Mouse (Mus musculus) forebrain, postnatal 0 days (tissue): ENCODE measurements around the gene Tmem72. TPM values are rescaled to one million over a fixed set of nuclear protein-coding genes. Genes with fewer than 3 reads are reported as not detected.
A peak's percentile ranks its signal among the peaks of the same experiment; 100 is the strongest.

Experiments
- ATAC-seq: fragments of 200-750 bp; cut with Nextera tagmentation; 2 replicates; pipeline ENCODE4 v1.8.0; 2017; ENCODE audit warnings: mild to moderate bottlenecking, moderate library complexity
- DNase-seq: peaks from one replicate; pipeline ENCODE4 v3.0.0-alpha.2; 2015
- H3K27ac ChIP-seq: fragments of 300-500 bp; sonication (generic); 2 replicates; pipeline ENCODE4 v1.5.1; 2014; ENCODE audit warnings: low read depth, mild to moderate bottlenecking, antibody characterized with exemption, low read length, moderate library complexity, mixed read lengths
- H3K27me3 ChIP-seq: fragments of 300-500 bp; sonication (generic); 2 replicates; pipeline ENCODE4 v1.6.1; 2014; ENCODE audit warnings: mild to moderate bottlenecking, low read length, mixed read lengths; ENCODE audit not compliant: insufficient read depth
- H3K36me3 ChIP-seq: fragments of 300-500 bp; sonication (generic); 2 replicates; pipeline ENCODE4 v1.6.1; 2014; ENCODE audit warnings: mild to moderate bottlenecking, moderate library complexity; ENCODE audit not compliant: insufficient read depth
- H3K4me1 ChIP-seq: fragments of 300-500 bp; sonication (generic); 2 replicates; pipeline ENCODE4 v1.6.1; 2014; ENCODE audit warnings: antibody characterized with exemption; ENCODE audit not compliant: insufficient read depth
- H3K4me2 ChIP-seq: fragments of 300-500 bp; sonication (generic); 2 replicates; pipeline ENCODE4 v1.6.1; 2014; ENCODE audit warnings: low read depth, mild to moderate bottlenecking, moderate library complexity
- H3K4me3 ChIP-seq: fragments of 300-500 bp; sonication (generic); 2 replicates; pipeline ENCODE4 v1.5.1; 2014; ENCODE audit warnings: low read depth, low read length, mixed read lengths
- H3K9ac ChIP-seq: fragments of 300-500 bp; sonication (generic); 2 replicates; pipeline ENCODE4 v1.6.1; 2014; ENCODE audit warnings: mild to moderate bottlenecking
- H3K9me3 ChIP-seq: fragments of 300-500 bp; sonication (generic); 2 replicates; pipeline ENCODE4 v1.6.1; 2016; ENCODE audit warnings: low read length
- CTCF ChIP-seq: sonication (generic); IDR thresholded peaks from 2 replicates; pipeline ENCODE4 v1.5.1; 2016; ENCODE audit warnings: antibody characterized with exemption, control low read depth, low read depth
- WGBS: fragments of 180-500 bp; shearing (Covaris S2); extraction: QIAGEN DNeasy Blood & Tissue Kit; methylation state at CpG from one replicate; pipeline ENCODE4 v1.1.7; 2014; 5-methylcytosine and 5-hydroxymethylcytosine counted together
- polyA plus RNA-seq: library from polyadenylated mRNA; unstranded; fragments of >200 nt; fragmentation: Nextera tagmentation; extraction: Ambion mirVana; gene quantifications from 2 replicates; pipeline ENCODE4 v1.2.1, GENCODE M21; 2015
- total RNA-seq: library from RNA; depleted of rRNA; stranded (reverse); fragments of >200 nt; gene quantifications from 2 replicates; pipeline ENCODE4 v1.2.3, GENCODE M21; 2014; rRNA removed

Tmem72 gene
- total RNA-seq: 0.52 and 0.77 TPM in 2 replicates
- 1.3 and 1.9 TPM in 2 replicates for polyA plus RNA-seq

- H3K27me3 ChIP-seq: no peaks in the 10 kb centered on the region
- WGBS: 67% methylated on average over 8 of the region's 8 CpGs
- H3K27ac ChIP-seq: no peak within 1 kb of the TSS
- no peak for TF ChIP-seq CTCF
- no peak for ATAC-seq
- no peak within 1 kb of the TSS for H3K4me3 ChIP-seq
- H3K4me2 ChIP-seq: no peak within 1 kb of the TSS
- no peaks in the 10 kb centered on the region for H3K36me3 ChIP-seq
- H3K9me3 ChIP-seq: no peaks in the 10 kb centered on the region
- no peak for DNase-seq
- no peak within 1 kb of the TSS for H3K9ac ChIP-seq
- no peaks in the 10 kb centered on the region for H3K4me1 ChIP-seq
Measured at GRCm38 (mm10) chr6:116716666-116717065, at the start of gene Tmem72. Tmem72 (minus strand) TSS chr6:116716913.

- WGBS: 96% methylated on average over 4 of the region's 4 CpGs
- Histone ChIP-seq H3K27me3 (no peaks in the 10 kb centered on the region), H3K4me3 (no peak overlapping the region), H3K4me1 (no peaks in the 10 kb centered on the region), H3K9me3 (no peaks in the 10 kb centered on the region), H3K36me3 (no peaks in the 10 kb centered on the region), H3K27ac (no peak overlapping the region), H3K9ac (no peak overlapping the region), H3K4me2 (no peak overlapping the region)
- no peak for TF ChIP-seq CTCF
- DNase-seq: no peak
- ATAC-seq: no peak
Measured at GRCm38 (mm10) chr6:116764524-116764923, 47.8 kb upstream of the Tmem72 start.

- Histone ChIP-seq H3K4me3 (no peak overlapping the region), H3K9me3 (no peaks in the 10 kb centered on the region), H3K4me1 (no peaks in the 10 kb centered on the region), H3K27me3 (no peaks in the 10 kb centered on the region), H3K9ac (no peak overlapping the region), H3K27ac (no peak overlapping the region), H3K4me2 (no peak overlapping the region), H3K36me3 (no peaks in the 10 kb centered on the region)
- TF ChIP-seq CTCF: no peak
- DNase-seq: peak; percentile 10
- ATAC-seq: peak; percentile 34; the same call in 1 of the 2 replicates
- 27% methylated on average over 3 of the region's 3 CpGs for WGBS
Measured at GRCm38 (mm10) chr6:116762333-116762732, 45.6 kb upstream of the Tmem72 start.

GRCm38 (mm10) chr6:116760181-116760580 lies 43.5 kb upstream of the Tmem72 start:
- Histone ChIP-seq H3K27me3 (no peaks in the 10 kb centered on the region), H3K4me2 (no peak overlapping the region), H3K9me3 (no peaks in the 10 kb centered on the region), H3K9ac (no peak overlapping the region), H3K4me1 (no peaks in the 10 kb centered on the region), H3K27ac (no peak overlapping the region), H3K4me3 (no peak overlapping the region), H3K36me3 (no peaks in the 10 kb centered on the region)
- 74% methylated on average over 6 of the region's 6 CpGs for WGBS
- ATAC-seq: no peak
- no peak for TF ChIP-seq CTCF
- DNase-seq: no peak

- Histone ChIP-seq H3K9me3 (no peaks in the 10 kb centered on the region), H3K27ac (no peak overlapping the region), H3K4me2 (no peak overlapping the region), H3K27me3 (no peaks in the 10 kb centered on the region), H3K9ac (no peak overlapping the region), H3K4me3 (no peak overlapping the region), H3K4me1 (no peaks in the 10 kb centered on the region), H3K36me3 (no peaks in the 10 kb centered on the region)
- no peak for TF ChIP-seq CTCF
- no peak for ATAC-seq
- no peak for DNase-seq
- WGBS: 86% methylated on average over 3 of the region's 3 CpGs
Measured at GRCm38 (mm10) chr6:116756364-116756763, 39.7 kb upstream of the Tmem72 start.

GRCm38 (mm10) chr6:116738046-116738445 lies 21.3 kb upstream of the Tmem72 start:
- Histone ChIP-seq H3K27ac (no peak overlapping the region), H3K4me1 (no peaks in the 10 kb centered on the region), H3K36me3 (no peaks in the 10 kb centered on the region), H3K9ac (no peak overlapping the region), H3K4me2 (no peak overlapping the region), H3K4me3 (no peak overlapping the region), H3K9me3 (no peaks in the 10 kb centered on the region), H3K27me3 (no peaks in the 10 kb centered on the region)
- no peak for TF ChIP-seq CTCF
- WGBS: 72% methylated on average over 2 of the region's 2 CpGs
- DNase-seq: no peak
- no peak for ATAC-seq

- H3K4me2 ChIP-seq: no peak overlapping the region
- DNase-seq: no peak
- no peak overlapping the region for H3K9ac ChIP-seq
- TF ChIP-seq CTCF: no peak
- WGBS: 94% methylated on average over 5 of the region's 5 CpGs
- ATAC-seq: no peak
- H3K9me3 ChIP-seq: no peaks in the 10 kb centered on the region
- H3K36me3 ChIP-seq: no peaks in the 10 kb centered on the region
- no peak overlapping the region for H3K27ac ChIP-seq
- no peaks in the 10 kb centered on the region for H3K27me3 ChIP-seq
- no peak overlapping the region for H3K4me3 ChIP-seq
- no peaks in the 10 kb centered on the region for H3K4me1 ChIP-seq
Measured at GRCm38 (mm10) chr6:116735361-116735760, 18.6 kb upstream of the Tmem72 start.
